In the genomic region with DNA sequence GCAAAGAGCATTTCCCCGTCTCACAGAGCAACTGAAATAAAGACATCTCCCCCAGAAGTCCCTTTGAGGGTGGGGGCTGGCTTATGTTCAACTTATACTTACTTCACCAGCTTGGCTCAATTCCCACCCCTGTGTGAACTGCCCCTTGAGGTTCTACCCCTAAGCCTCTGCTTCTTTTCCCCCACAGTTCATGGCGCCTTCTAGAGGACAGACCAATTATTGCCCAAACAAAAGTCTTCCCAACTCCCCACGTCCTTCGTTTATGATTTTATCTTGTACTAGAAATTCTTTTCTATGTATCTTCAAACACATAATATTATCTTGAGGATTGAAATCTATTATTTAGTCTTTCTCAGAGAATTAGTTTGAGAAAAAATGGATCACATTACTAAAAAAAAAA, we compare ENCODE assay signal across 17 mouse cellular contexts.
A peak's percentile ranks its signal among the peaks of the same experiment; 100 is the strongest.
DNase-seq lines count a peak whose midpoint lies in the region; ATAC-seq and TF ChIP-seq lines count a peak whose summit lies in the region.
"Had no signal": no experiment of that assay in that cellular context is flagged by ENCODE, and none has a peak within 500 bp of the region (broad histone marks: within the 10 kb centered on the region; RNA-seq: fewer than 3 reads in every experiment).

No protein-coding gene starts in this region.

- no peak overlapping the region for H3K4me3 ChIP-seq in heart, embryonic 10.5 days
- no peak overlapping the region for H3K4me3 ChIP-seq in lung, postnatal 0 days (ENCODE audit: low read depth, low read length)
- H3K4me3 ChIP-seq in cortical plate, adult 2 months (ENCODE audit: insufficient read depth, low read length): no peak overlapping the region
- H3K4me3 ChIP-seq: lung, embryonic 15.5 days; neural tube, embryonic 13.5 days had no signal

- no peaks in the 10 kb centered on the region for H3K9me3 ChIP-seq in heart, embryonic 10.5 days
- no peaks in the 10 kb centered on the region for H3K9me3 ChIP-seq in lung, postnatal 0 days (ENCODE audit: low read length)
- H3K9me3 ChIP-seq: lung, embryonic 15.5 days; neural tube, embryonic 13.5 days had no signal

- peak; percentile 20; the same call in 1 of the 2 replicates for TF ChIP-seq CTCF in lung, postnatal 0 days (IDR thresholded peaks at IDR 0.05)
- peak; percentile 30; the same call in 1 of the 2 replicates for TF ChIP-seq CTCF in cortical plate, adult 2 months (IDR thresholded peaks at IDR 0.05; ENCODE audit: extremely low read depth, insufficient read depth, low read length)

- H3K9ac ChIP-seq in lung, postnatal 0 days (replicated peaks; ENCODE audit: low read depth): no peak overlapping the region
- H3K9ac ChIP-seq: hindbrain, embryonic 14.5 days; lung, embryonic 15.5 days; neural tube, embryonic 13.5 days had no signal

- H3K36me3 ChIP-seq in heart, embryonic 10.5 days: no peaks in the 10 kb centered on the region
- H3K36me3 ChIP-seq in lung, postnatal 0 days (ENCODE audit: insufficient read depth, low read length): no peaks in the 10 kb centered on the region
- H3K36me3 ChIP-seq: lung, embryonic 15.5 days; neural tube, embryonic 13.5 days had no signal

- no peak for TF ChIP-seq EP300 in lung, postnatal 0 days (IDR thresholded peaks at IDR 0.05)

- no peak for TF ChIP-seq POLR2A in cortical plate, adult 2 months (IDR thresholded peaks at IDR 0.05; ENCODE audit: extremely low read depth, insufficient read depth, low read length)

- 76% methylated on average over 4 of the region's 4 CpGs for WGBS in heart, embryonic 10.5 days
- 68% methylated on average over 4 of the region's 4 CpGs for WGBS in lung, postnatal 0 days

- no peak overlapping the region for H3K27ac ChIP-seq in heart, embryonic 10.5 days
- H3K27ac ChIP-seq in lung, postnatal 0 days (ENCODE audit: low read length): no peak overlapping the region
- no peak overlapping the region for H3K27ac ChIP-seq in cortical plate, adult 2 months (ENCODE audit: insufficient read depth, low read length)
- H3K27ac ChIP-seq: hindbrain, embryonic 14.5 days; lung, embryonic 15.5 days; neural tube, embryonic 13.5 days had no signal

- no peak overlapping the region for H3K4me2 ChIP-seq in lung, postnatal 0 days (replicated peaks; ENCODE audit: low read depth, low read length)
- H3K4me2 ChIP-seq: hindbrain, embryonic 14.5 days; lung, embryonic 15.5 days; neural tube, embryonic 13.5 days had no signal

- peaks cover 3% of the 10 kb centered on the region; the same call in 1 of the 2 replicates for H3K4me1 ChIP-seq in heart, embryonic 10.5 days
- no peaks in the 10 kb centered on the region for H3K4me1 ChIP-seq in lung, postnatal 0 days (ENCODE audit: insufficient read depth, low read depth, low read length)
- H3K4me1 ChIP-seq in cortical plate, adult 2 months (ENCODE audit: control insufficient read depth, insufficient read depth, low read length): no peaks in the 10 kb centered on the region
- H3K4me1 ChIP-seq: lung, embryonic 15.5 days had no signal

- peak; percentile 21 for DNase-seq in adrenal gland, adult 2 months
- DNase-seq in adrenal gland, postnatal 25 days: no peak
- DNase-seq in heart, postnatal 4 days: peak; percentile 9
- no peak for DNase-seq in heart, embryonic 10.5 days (ENCODE audit: low spot score)
- no peak for DNase-seq in lung, postnatal 0 days (ENCODE audit: low spot score)
- no peak for DNase-seq in lung, adult 18-20 months
- DNase-seq in ovary, adult 18-20 months (ENCODE audit: low spot score): no peak
- DNase-seq: cerebellum, adult 11 months; cerebellum, postnatal 36 days; kidney, adult 8-10 months; kidney, postnatal 4 days; left cerebral cortex, postnatal 4 days; right cerebral cortex, postnatal 14 days had no signal

- no peak for ATAC-seq in lung, postnatal 0 days

- H3K27me3 ChIP-seq in heart, embryonic 10.5 days (ENCODE audit: insufficient read depth, poor library complexity, severe bottlenecking): no peaks in the 10 kb centered on the region
- H3K27me3 ChIP-seq in lung, postnatal 0 days (replicated peaks; ENCODE audit: insufficient read depth, low read length): no peaks in the 10 kb centered on the region
- H3K27me3 ChIP-seq: lung, embryonic 15.5 days; neural tube, embryonic 13.5 days had no signal

Comparison
In these comparisons a context has a peak if more than half of its experiments do, and no peak if none do; other contexts are left out.
1. DNase-seq: peak in adrenal gland, adult 2 months (single experiment) and heart, postnatal 4 days (single experiment); none in adrenal gland, postnatal 25 days (single experiment), heart, embryonic 10.5 days (single experiment), lung, postnatal 0 days (single experiment), lung, adult 18-20 months (0 of 2) and ovary, adult 18-20 months (single experiment).